Mouse (Mus musculus) hindbrain, postnatal 0 days (tissue): Measurements from ENCODE around the gene Alad. TPM values are rescaled to one million over a fixed set of nuclear protein-coding genes. Genes with fewer than 3 reads are reported as not detected.
A peak's percentile ranks its signal among the peaks of the same experiment; 100 is the strongest.

Source experiments
- ATAC-seq: fragments of 200-750 bp; cut with Nextera tagmentation; 2 replicates; pipeline ENCODE4 v1.8.0; 2017; ENCODE audit warnings: mild to moderate bottlenecking, moderate TSS enrichment, moderate library complexity
- DNase-seq: peaks from one replicate; pipeline ENCODE4 v3.0.0-alpha.2; 2015; ENCODE audit warnings: low spot score
- H3K27ac ChIP-seq: fragments of 300-500 bp; sonication (generic); 2 replicates; pipeline ENCODE4 v1.5.1; 2014; ENCODE audit warnings: mild to moderate bottlenecking
- H3K27me3 ChIP-seq: fragments of 300-500 bp; sonication (generic); 2 replicates; pipeline ENCODE4 v1.6.1; 2014; ENCODE audit warnings: low read length, mixed read lengths; ENCODE audit not compliant: insufficient read depth
- H3K36me3 ChIP-seq: fragments of 300-500 bp; sonication (generic); 2 replicates; pipeline ENCODE4 v1.6.1; 2014; ENCODE audit warnings: low read length, mixed read lengths; ENCODE audit not compliant: insufficient read depth
- H3K4me1 ChIP-seq: fragments of 300-500 bp; sonication (generic); 2 replicates; pipeline ENCODE4 v1.6.1; 2014; ENCODE audit warnings: antibody characterized with exemption, low read length, mixed read lengths; ENCODE audit not compliant: insufficient read depth
- H3K4me2 ChIP-seq: fragments of 300-500 bp; sonication (generic); 2 replicates; pipeline ENCODE4 v1.6.1; 2014; ENCODE audit warnings: low read depth, mild to moderate bottlenecking, low read length, moderate library complexity, mixed read lengths
- H3K4me3 ChIP-seq: fragments of 300-500 bp; sonication (generic); 2 replicates; pipeline ENCODE4 v1.5.1; 2014; ENCODE audit warnings: low read length
- H3K9ac ChIP-seq: fragments of 300-500 bp; sonication (generic); replicated peaks from 2 replicates; pipeline ENCODE4 v1.6.1; 2014; ENCODE audit warnings: mild to moderate bottlenecking, low read length, moderate library complexity, mixed read lengths
- H3K9me3 ChIP-seq: fragments of 300-500 bp; sonication (generic); 2 replicates; pipeline ENCODE4 v1.6.1; 2016; ENCODE audit warnings: low read length, mixed read lengths
- CTCF ChIP-seq: IDR thresholded peaks from 2 replicates; pipeline ENCODE4 v1.5.1; 2016; ENCODE audit warnings: antibody characterized with exemption, control low read depth, low read depth
- WGBS: fragments of 180-500 bp; shearing (Covaris S2); extraction: QIAGEN DNeasy Blood & Tissue Kit; methylation state at CpG from one replicate; pipeline ENCODE4 v1.1.7; 2014; 5-methylcytosine and 5-hydroxymethylcytosine counted together
- polyA plus RNA-seq: library from polyadenylated mRNA; unstranded; fragments of >200 nt; fragmentation: Nextera tagmentation; extraction: Ambion mirVana; gene quantifications from 2 replicates; pipeline ENCODE4 v1.2.1, GENCODE M21; 2015
- total RNA-seq: library from RNA; depleted of rRNA; stranded (reverse); fragments of >200 nt; gene quantifications from 2 replicates; pipeline ENCODE4 v1.2.3, GENCODE M21; 2014

The Alad gene
- total and polyA plus RNA-seq, 2 experiments from 2014 or later: 50.9 to 70.5 TPM

- no peak for DNase-seq
- no peaks in the 10 kb centered on the region for H3K27me3 ChIP-seq
- H3K9ac ChIP-seq: 0 out of 2 replicates have a peak overlapping the region, but pooled peaks have one; percentile 21
- 63% methylated on average over 7 of the region's 7 CpGs for WGBS
- H3K4me2 ChIP-seq: no peak overlapping the region
- 0 out of 2 replicates have a peak, but pooled peaks cover 9% of the 10 kb centered on the region for H3K4me1 ChIP-seq
- H3K27ac ChIP-seq: no peak overlapping the region
- no peak for ATAC-seq
- H3K4me3 ChIP-seq: no peak overlapping the region
- no peaks in the 10 kb centered on the region for H3K9me3 ChIP-seq
- peaks cover 25% of the 10 kb centered on the region; the same call in 1 of the 2 replicates for H3K36me3 ChIP-seq
- TF ChIP-seq CTCF: no peak
Observed at GRCm38 (mm10) chr4:62514995-62515394, 4.7 kb downstream of the Alad start.

- Histone ChIP-seq H3K27ac (no peak overlapping the region), H3K9ac (no peak overlapping the region), H3K4me3 (no peak overlapping the region), H3K9me3 (no peaks in the 10 kb centered on the region), H3K4me2 (no peak overlapping the region), H3K4me1 (0 out of 2 replicates have a peak, but pooled peaks cover 7% of the 10 kb centered on the region), H3K27me3 (no peaks in the 10 kb centered on the region), H3K36me3 (peaks cover 35% of the 10 kb centered on the region)
- TF ChIP-seq CTCF: no peak
- no peak for DNase-seq
- no peak; the same call in 1 of the 2 replicates for ATAC-seq
- WGBS: 36% methylated on average over 11 of the region's 11 CpGs
Observed at GRCm38 (mm10) chr4:62513998-62514506, 5.7 kb downstream of the Alad start.

- no peaks in the 10 kb centered on the region for H3K9me3 ChIP-seq
- DNase-seq (no peak), ATAC-seq (no peak)
- H3K9ac ChIP-seq: no peak overlapping the region
- WGBS: 85% methylated on average over 11 of the region's 11 CpGs
- H3K4me3 ChIP-seq: no peak overlapping the region
- no peaks in the 10 kb centered on the region for H3K27me3 ChIP-seq
- TF ChIP-seq CTCF: no peak
- H3K27ac ChIP-seq: no peak overlapping the region
- H3K4me2 ChIP-seq: no peak overlapping the region
- peaks cover 38% of the 10 kb centered on the region for H3K36me3 ChIP-seq
- H3K4me1 ChIP-seq: no peaks in the 10 kb centered on the region
Observed at GRCm38 (mm10) chr4:62509946-62510345, 9.8 kb downstream of the Alad start.

GRCm38 (mm10) chr4:62508839-62509238, 10.9 kb downstream of the Alad start:
- no peak for ATAC-seq
- TF ChIP-seq CTCF: no peak
- Histone ChIP-seq H3K27me3 (no peaks in the 10 kb centered on the region), H3K36me3 (peaks cover 38% of the 10 kb centered on the region), H3K4me3 (no peak overlapping the region), H3K9me3 (no peaks in the 10 kb centered on the region), H3K27ac (no peak overlapping the region), H3K9ac (no peak overlapping the region), H3K4me1 (no peaks in the 10 kb centered on the region), H3K4me2 (no peak overlapping the region)
- DNase-seq: no peak
- WGBS: 84% methylated on average over 5 of the region's 5 CpGs

GRCm38 (mm10) chr4:62506798-62507197, 12.9 kb downstream of the Alad start:
- Histone ChIP-seq H3K4me2 (no peak overlapping the region), H3K9me3 (no peaks in the 10 kb centered on the region), H3K9ac (no peak overlapping the region), H3K36me3 (peaks cover 26% of the 10 kb centered on the region), H3K27me3 (no peaks in the 10 kb centered on the region), H3K27ac (no peak overlapping the region), H3K4me3 (no peak overlapping the region), H3K4me1 (no peaks in the 10 kb centered on the region)
- peak; percentile 64 for TF ChIP-seq CTCF
- ATAC-seq: no peak
- peak; percentile 58 for DNase-seq
- WGBS: 82% methylated on average over 2 of the region's 2 CpGs

GRCm38 (mm10) chr4:62505991-62506390, 13.7 kb downstream of the Alad start:
- no peak overlapping the region for H3K4me2 ChIP-seq
- no peak overlapping the region for H3K4me3 ChIP-seq
- TF ChIP-seq CTCF: no peak
- DNase-seq (no peak), ATAC-seq (no peak)
- H3K9me3 ChIP-seq: no peaks in the 10 kb centered on the region
- peaks cover 18% of the 10 kb centered on the region for H3K36me3 ChIP-seq
- WGBS: 81% methylated on average over 3 of the region's 3 CpGs
- no peak overlapping the region for H3K27ac ChIP-seq
- no peaks in the 10 kb centered on the region for H3K27me3 ChIP-seq
- no peak overlapping the region for H3K9ac ChIP-seq
- H3K4me1 ChIP-seq: no peaks in the 10 kb centered on the region

GRCm38 (mm10) chr4:62503374-62503970, 16.2 kb downstream of the Alad start, which contains the start of gene Hdhd3:
Gene Hdhd3 (minus strand): TSS chr4:62503467.
- TF ChIP-seq CTCF: no peak
- Histone ChIP-seq H3K4me1 (no peaks in the 10 kb centered on the region), H3K27me3 (no peaks in the 10 kb centered on the region), H3K4me3 (peak within 1 kb of the TSS; percentile 71), H3K27ac (peak within 1 kb of the TSS; percentile 69; the same call in 1 of the 2 replicates), H3K9me3 (no peaks in the 10 kb centered on the region), H3K36me3 (peaks cover 4% of the 10 kb centered on the region; the same call in 1 of the 2 replicates), H3K9ac (peak within 1 kb of the TSS; percentile 76), H3K4me2 (peak within 1 kb of the TSS; percentile 81)
- DNase-seq (no peak), ATAC-seq (no peak)
- WGBS: 84% methylated on average over 3 of the region's 3 CpGs
